Mouse (Mus musculus): ENCODE results near the gene Olfr504.
"Not testable (repeated sequence)": the region's sequence is repeated elsewhere in the genome, so short reads cannot be mapped to it uniquely, and the experiment has no call there.

Gene Olfr504

GRCm38 (mm10) chr7:108565693-108566092 lies at the start of gene Olfr504:
TSS of gene Olfr504 (minus strand) at chr7:108565793.
- DNase-seq (ENCODE audit: low spot score in 2 of 2): no peak

GRCm38 (mm10) chr7:108614110-108614509 lies 48.5 kb upstream of the Olfr504 start:
- no peak for DNase-seq (ENCODE audit: low spot score in 2 of 2)

GRCm38 (mm10) chr7:108610487-108610886 lies 44.9 kb upstream of the Olfr504 start, which contains the start of gene Olfr506:
TSS of gene Olfr506 (plus strand) at chr7:108610787.
- no peak for DNase-seq (ENCODE audit: low spot score in 2 of 2)

GRCm38 (mm10) chr7:108601916-108602315 lies 36.3 kb upstream of the Olfr504 start:
- DNase-seq (ENCODE audit: low spot score in 2 of 2): not testable (repeated sequence)

- no peak for DNase-seq (ENCODE audit: low spot score in 2 of 2)
These were observed 24.2 kb upstream of the Olfr504 start for GRCm38 (mm10) chr7:108589797-108590196.

- DNase-seq (ENCODE audit: low spot score in 2 of 2): not testable (repeated sequence)
These were observed 21.4 kb downstream of the Olfr504 start, which contains the start of gene Olfr503 for GRCm38 (mm10) chr7:108544227-108544626. TSS of gene Olfr503 (plus strand) at chr7:108544527.

GRCm38 (mm10) chr7:108542416-108542815 lies 23.2 kb downstream of the Olfr504 start:
- DNase-seq (ENCODE audit: low spot score in 2 of 2): no peak

- no peak for DNase-seq (ENCODE audit: low spot score in 2 of 2)
These were observed 40.6 kb downstream of the Olfr504 start, which contains the start of gene Olfr502 for GRCm38 (mm10) chr7:108524965-108525364. TSS of gene Olfr502 (minus strand) at chr7:108525065.

All from spleen, postnatal 36 days (tissue).